Mouse (Mus musculus): ENCODE measurements around the gene Gm44502.

- TF ChIP-seq CTCF (IDR thresholded peaks at IDR 0.05; ENCODE audit: control insufficient read depth, insufficient read depth, insufficient read length) (no peak), USF1 (IDR thresholded peaks at IDR 0.05; ENCODE audit: low read depth) (no peak), MAX (IDR thresholded peaks at IDR 0.05) (no peak), MYOD1 (IDR thresholded peaks at IDR 0.05; ENCODE audit: control insufficient read depth, insufficient read length, low read depth) (no peak), MYOG (IDR thresholded peaks at IDR 0.05; ENCODE audit: control insufficient read depth, extremely low read depth, insufficient read length) (no peak), CEBPB (IDR thresholded peaks at IDR 0.05; ENCODE audit: low read depth) (no peak), FOSL1 (IDR thresholded peaks at IDR 0.05; ENCODE audit: insufficient read depth, low read length, poor library complexity, severe bottlenecking) (no peak)
Measured at GRCm38 (mm10) chr15:89442486-89443070, 13.1 kb upstream of the Gm44502 start.
